Mouse (Mus musculus): ENCODE measurements around the gene Med31. TPM values are rescaled to one million over a fixed set of nuclear protein-coding genes. Genes with fewer than 3 reads are reported as not detected.

The Med31 gene
- polyA plus RNA-seq, 1 experiment from 2014 or later: 29.8 TPM

- Histone ChIP-seq H3K4me3 (ENCODE audit: low read depth, low read length) (no peak overlapping the region), H3K9ac (ENCODE audit: low read depth, low read length) (no peak overlapping the region), H3K4me1 (replicated peaks; ENCODE audit: control insufficient read depth, insufficient read depth, low read length) (no peaks in the 10 kb centered on the region), H3K9me3 (ENCODE audit: control insufficient read depth, low read length) (no peaks in the 10 kb centered on the region), H3K27me3 (replicated peaks; ENCODE audit: control insufficient read depth, insufficient read depth, low read length) (no peaks in the 10 kb centered on the region; the same call in 1 of the 2 replicates), H3K27ac (ENCODE audit: low read depth, low read length) (no peak overlapping the region), H3K4me2 (no peak overlapping the region), H3K36me3 (ENCODE audit: control insufficient read depth, insufficient read depth, low read length) (no peaks in the 10 kb centered on the region)
- WGBS: 72% methylated on average over 6 of the region's 6 CpGs
- DNase-seq (ENCODE audit: low spot score) (no peak), ATAC-seq (replicated peaks; ENCODE audit: low FRiP score) (no peak)
Observed at GRCm38 (mm10) chr11:72226901-72227300, 11.5 kb upstream of the Med31 start.

GRCm38 (mm10) chr11:72226020-72226791 is 10.8 kb upstream of the Med31 start:
- no peak overlapping the region for H3K4me2 ChIP-seq
- H3K36me3 ChIP-seq (ENCODE audit: control insufficient read depth, insufficient read depth, low read length): no peaks in the 10 kb centered on the region
- ATAC-seq (replicated peaks; ENCODE audit: low FRiP score) (no peak), DNase-seq (ENCODE audit: low spot score) (no peak)
- H3K27ac ChIP-seq (ENCODE audit: low read depth, low read length): no peak overlapping the region
- no peak overlapping the region for H3K9ac ChIP-seq (ENCODE audit: low read depth, low read length)
- no peaks in the 10 kb centered on the region; the same call in 1 of the 2 replicates for H3K27me3 ChIP-seq (replicated peaks; ENCODE audit: control insufficient read depth, insufficient read depth, low read length)
- no peaks in the 10 kb centered on the region for H3K9me3 ChIP-seq (ENCODE audit: control insufficient read depth, low read length)
- H3K4me1 ChIP-seq (replicated peaks; ENCODE audit: control insufficient read depth, insufficient read depth, low read length): no peaks in the 10 kb centered on the region
- H3K4me3 ChIP-seq (ENCODE audit: low read depth, low read length): no peak overlapping the region
- WGBS: 85% methylated on average over 10 of the region's 10 CpGs

- 19% methylated on average over 5 of the region's 5 CpGs for WGBS
- no peak for ATAC-seq (replicated peaks; ENCODE audit: low FRiP score)
- Histone ChIP-seq H3K27me3 (replicated peaks; ENCODE audit: control insufficient read depth, insufficient read depth, low read length) (no peaks in the 10 kb centered on the region; the same call in 1 of the 2 replicates), H3K9me3 (ENCODE audit: control insufficient read depth, low read length) (no peaks in the 10 kb centered on the region), H3K4me3 (ENCODE audit: low read depth, low read length) (no peak overlapping the region), H3K9ac (ENCODE audit: low read depth, low read length) (no peak overlapping the region), H3K27ac (ENCODE audit: low read depth, low read length) (no peak overlapping the region), H3K36me3 (ENCODE audit: control insufficient read depth, insufficient read depth, low read length) (no peaks in the 10 kb centered on the region), H3K4me2 (no peak overlapping the region), H3K4me1 (replicated peaks; ENCODE audit: control insufficient read depth, insufficient read depth, low read length) (no peaks in the 10 kb centered on the region)
- DNase-seq (ENCODE audit: low spot score): peak; percentile 48
Observed at GRCm38 (mm10) chr11:72224865-72225264, 9.5 kb upstream of the Med31 start.

- no peak overlapping the region for H3K4me2 ChIP-seq
- no peaks in the 10 kb centered on the region for H3K36me3 ChIP-seq (ENCODE audit: control insufficient read depth, insufficient read depth, low read length)
- 76% methylated on average over 4 of the region's 4 CpGs for WGBS
- no peaks in the 10 kb centered on the region; the same call in 1 of the 2 replicates for H3K27me3 ChIP-seq (replicated peaks; ENCODE audit: control insufficient read depth, insufficient read depth, low read length)
- DNase-seq (ENCODE audit: low spot score) (no peak), ATAC-seq (replicated peaks; ENCODE audit: low FRiP score) (no peak)
- no peaks in the 10 kb centered on the region for H3K9me3 ChIP-seq (ENCODE audit: control insufficient read depth, low read length)
- H3K4me1 ChIP-seq (replicated peaks; ENCODE audit: control insufficient read depth, insufficient read depth, low read length): no peaks in the 10 kb centered on the region
- H3K9ac ChIP-seq (ENCODE audit: low read depth, low read length): no peak overlapping the region
- H3K27ac ChIP-seq (ENCODE audit: low read depth, low read length): no peak overlapping the region
- no peak overlapping the region for H3K4me3 ChIP-seq (ENCODE audit: low read depth, low read length)
Observed at GRCm38 (mm10) chr11:72223414-72223813, 8.0 kb upstream of the Med31 start.

- Histone ChIP-seq H3K4me3 (ENCODE audit: low read depth, low read length) (no peak overlapping the region), H3K9me3 (ENCODE audit: control insufficient read depth, low read length) (no peaks in the 10 kb centered on the region), H3K9ac (ENCODE audit: low read depth, low read length) (no peak overlapping the region), H3K27me3 (replicated peaks; ENCODE audit: control insufficient read depth, insufficient read depth, low read length) (no peaks in the 10 kb centered on the region), H3K27ac (ENCODE audit: low read depth, low read length) (no peak overlapping the region), H3K4me2 (no peak overlapping the region), H3K4me1 (replicated peaks; ENCODE audit: control insufficient read depth, insufficient read depth, low read length) (no peaks in the 10 kb centered on the region), H3K36me3 (ENCODE audit: control insufficient read depth, insufficient read depth, low read length) (no peaks in the 10 kb centered on the region)
- 0 out of 2 replicates have a peak, but pooled peaks have one; percentile 39 for ATAC-seq (replicated peaks; ENCODE audit: low FRiP score)
- peak; percentile 50 for DNase-seq (ENCODE audit: low spot score)
- WGBS: 15% methylated on average over 6 of the region's 6 CpGs
Observed at GRCm38 (mm10) chr11:72221278-72221677, 5.9 kb upstream of the Med31 start.

GRCm38 (mm10) chr11:72217116-72217515 is 1.7 kb upstream of the Med31 start:
- Histone ChIP-seq H3K36me3 (ENCODE audit: control insufficient read depth, insufficient read depth, low read length) (no peaks in the 10 kb centered on the region), H3K9ac (ENCODE audit: low read depth, low read length) (no peak overlapping the region), H3K27ac (ENCODE audit: low read depth, low read length) (no peak overlapping the region), H3K4me2 (no peak overlapping the region), H3K4me1 (replicated peaks; ENCODE audit: control insufficient read depth, insufficient read depth, low read length) (0 out of 2 replicates have a peak, but pooled peaks cover 4% of the 10 kb centered on the region), H3K27me3 (replicated peaks; ENCODE audit: control insufficient read depth, insufficient read depth, low read length) (no peaks in the 10 kb centered on the region), H3K4me3 (ENCODE audit: low read depth, low read length) (no peak overlapping the region), H3K9me3 (ENCODE audit: control insufficient read depth, low read length) (no peaks in the 10 kb centered on the region)
- 80% methylated on average over 5 of the region's 5 CpGs for WGBS
- ATAC-seq (replicated peaks; ENCODE audit: low FRiP score) (no peak), DNase-seq (ENCODE audit: low spot score) (no peak)

- no peak overlapping the region for H3K27ac ChIP-seq (ENCODE audit: low read depth, low read length)
- peak overlapping the region; percentile 77 for H3K9ac ChIP-seq (ENCODE audit: low read depth, low read length)
- H3K4me1 ChIP-seq (replicated peaks; ENCODE audit: control insufficient read depth, insufficient read depth, low read length): 0 out of 2 replicates have a peak, but pooled peaks cover 4% of the 10 kb centered on the region
- WGBS: 1% methylated on average over 51 of the region's 51 CpGs
- no peaks in the 10 kb centered on the region for H3K27me3 ChIP-seq (replicated peaks; ENCODE audit: control insufficient read depth, insufficient read depth, low read length)
- H3K4me2 ChIP-seq: peak overlapping the region; percentile 89
- DNase-seq (ENCODE audit: low spot score) (peak; percentile 96), ATAC-seq (replicated peaks; ENCODE audit: low FRiP score) (peak; percentile 95)
- H3K36me3 ChIP-seq (ENCODE audit: control insufficient read depth, insufficient read depth, low read length): no peaks in the 10 kb centered on the region; the same call in 1 of the 2 replicates
- H3K9me3 ChIP-seq (ENCODE audit: control insufficient read depth, low read length): no peaks in the 10 kb centered on the region
- peak overlapping the region; percentile 72 for H3K4me3 ChIP-seq (ENCODE audit: low read depth, low read length)
Observed at GRCm38 (mm10) chr11:72214591-72215409, 592 bp downstream of the Med31 start.

GRCm38 (mm10) chr11:72207834-72208377 is 7.5 kb downstream of the Med31 start:
- Histone ChIP-seq H3K4me2 (peak overlapping the region; percentile 95), H3K27ac (ENCODE audit: low read depth, low read length) (no peak overlapping the region; the same call in 1 of the 2 replicates), H3K9ac (ENCODE audit: low read depth, low read length) (peak overlapping the region; percentile 83)

More at GRCm38 (mm10) chr11:72207834-72208377, 7.5 kb downstream of the Med31 start:
- Histone ChIP-seq H3K4me1 (replicated peaks; ENCODE audit: control insufficient read depth, insufficient read depth, low read length) (peaks cover 11% of the 10 kb centered on the region), H3K27me3 (replicated peaks; ENCODE audit: control insufficient read depth, insufficient read depth, low read length) (no peaks in the 10 kb centered on the region), H3K4me3 (ENCODE audit: low read depth, low read length) (peak overlapping the region; percentile 85), H3K9me3 (ENCODE audit: control insufficient read depth, low read length) (no peaks in the 10 kb centered on the region), H3K36me3 (ENCODE audit: control insufficient read depth, insufficient read depth, low read length) (no peaks in the 10 kb centered on the region; the same call in 1 of the 2 replicates)
- ATAC-seq (replicated peaks; ENCODE audit: low FRiP score): no peak
- WGBS: 12% methylated on average over 17 of the region's 17 CpGs
- no peak for DNase-seq (ENCODE audit: low spot score)

Data from liver, embryonic 11.5 days (tissue).